Mouse (Mus musculus) liver, embryonic 18 days (tissue): Measurements from ENCODE around the gene 2010111I01Rik. TPM values are rescaled to one million over a fixed set of nuclear protein-coding genes. Genes with fewer than 3 reads are reported as not detected.

ENCODE experiments used
- polyA plus RNA-seq: library from polyadenylated mRNA; depleted of rRNA; stranded (reverse); fragments of >200 nt; gene quantifications from 2 replicates; pipeline ENCODE4 v1.2.3, GENCODE M21; 2012; rRNA removed

The 2010111I01Rik gene
- polyA plus RNA-seq: 19.3 and 22.5 TPM in 2 replicates

GRCm38 (mm10) chr13:62964640-62965311, at the start of gene 2010111I01Rik:
2010111I01Rik (plus strand) TSS chr13:62964893.

Other genes starting within 250 kb of the 2010111I01Rik start
- 1.7 and 2.0 TPM in 2 replicates for gene Platr25, start 204.2 kb upstream of the 2010111I01Rik start, polyA plus RNA-seq
- 0.34 and 0.36 TPM in 2 replicates for gene Gm5141, start 179.1 kb upstream of the 2010111I01Rik start, polyA plus RNA-seq
- 0.48 and 0.65 TPM in 2 replicates for gene Fbp2, start 106.5 kb upstream of the 2010111I01Rik start, polyA plus RNA-seq
- 749 and 869 TPM in 2 replicates for gene Fbp1, start 76.6 kb upstream of the 2010111I01Rik start, polyA plus RNA-seq